Mouse (Mus musculus): ENCODE results near the gene Myo1a.
"Not testable (repeated sequence)": the region's sequence is repeated elsewhere in the genome, so short reads cannot be mapped to it uniquely, and the experiment has no call there.

The Myo1a gene

DNA sequence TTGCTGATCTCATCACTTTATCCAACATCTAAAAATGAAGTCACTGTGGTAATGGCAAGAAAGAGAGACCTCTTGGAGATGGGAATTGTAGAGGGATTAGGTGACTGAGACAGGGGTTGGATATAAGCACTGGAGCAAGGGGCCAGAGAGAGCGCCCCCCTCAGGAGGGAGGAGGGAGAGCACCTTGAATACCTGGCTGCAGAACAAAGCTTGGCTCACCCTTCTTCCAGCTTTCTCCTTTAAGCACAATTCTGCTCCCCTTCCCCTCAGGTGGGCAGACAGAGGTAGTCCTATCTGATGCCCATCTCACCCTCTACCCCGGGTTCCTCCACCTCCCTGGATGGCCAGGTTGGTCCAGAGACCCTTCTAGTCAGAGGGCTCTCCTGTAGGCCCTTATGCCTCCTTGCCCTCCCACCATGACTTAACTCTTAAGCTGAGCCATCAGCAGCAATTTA lies at the start of gene Myo1a:
Gene Myo1a, plus strand, starts transcription at position 405 of the 455 bp plus-strand sequence.
- no peak for DNase-seq (ENCODE audit: low spot score in 2 of 2)

DNA sequence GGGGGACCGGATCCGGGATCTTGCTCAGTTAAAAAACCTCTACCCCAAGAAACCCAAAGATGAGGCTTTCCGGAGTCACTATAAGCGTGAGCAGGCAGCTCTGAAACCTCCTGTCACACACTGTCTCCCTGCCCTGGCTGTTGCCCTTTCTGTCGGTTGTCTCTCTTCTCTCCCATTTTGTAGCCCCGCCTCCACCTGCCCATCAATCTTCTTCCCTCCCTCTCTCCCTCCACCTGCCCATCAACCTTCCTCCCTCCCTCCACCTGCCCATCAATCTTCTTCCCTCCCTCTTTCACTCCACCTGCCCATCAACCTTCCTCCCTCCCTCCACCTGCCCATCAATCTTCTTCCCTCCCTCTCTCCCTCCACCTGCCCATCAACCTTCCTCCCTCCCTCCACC lies 47.4 kb upstream of the Myo1a start:
- not testable (repeated sequence) for DNase-seq (ENCODE audit: low spot score in 2 of 2)

- DNase-seq (ENCODE audit: low spot score in 2 of 2), result no peak
Measured at GRCm38 (mm10) chr10:127658076-127658475, 46.9 kb upstream of the Myo1a start.

DNA sequence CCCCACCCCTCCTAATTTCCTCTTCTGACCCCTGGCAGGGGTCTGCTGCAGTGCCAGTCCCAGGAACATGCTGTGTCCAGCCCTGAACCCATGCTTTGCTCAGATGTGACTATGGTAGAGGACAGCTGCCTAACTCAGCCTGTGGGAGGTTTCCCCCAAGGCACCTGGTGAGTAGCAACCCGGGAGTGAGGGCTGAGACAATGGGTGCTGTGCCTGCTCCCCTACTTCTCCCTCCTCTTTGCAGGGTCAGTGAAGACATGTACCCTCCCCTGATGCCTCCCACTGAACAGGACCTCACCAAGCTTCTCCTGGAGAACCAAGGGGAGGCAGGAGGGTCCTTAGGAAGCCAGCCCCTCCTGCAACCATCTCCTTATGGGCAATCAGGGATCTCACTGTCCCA lies 45.4 kb upstream of the Myo1a start:
- DNase-seq (ENCODE audit: low spot score in 2 of 2), result no peak

DNA sequence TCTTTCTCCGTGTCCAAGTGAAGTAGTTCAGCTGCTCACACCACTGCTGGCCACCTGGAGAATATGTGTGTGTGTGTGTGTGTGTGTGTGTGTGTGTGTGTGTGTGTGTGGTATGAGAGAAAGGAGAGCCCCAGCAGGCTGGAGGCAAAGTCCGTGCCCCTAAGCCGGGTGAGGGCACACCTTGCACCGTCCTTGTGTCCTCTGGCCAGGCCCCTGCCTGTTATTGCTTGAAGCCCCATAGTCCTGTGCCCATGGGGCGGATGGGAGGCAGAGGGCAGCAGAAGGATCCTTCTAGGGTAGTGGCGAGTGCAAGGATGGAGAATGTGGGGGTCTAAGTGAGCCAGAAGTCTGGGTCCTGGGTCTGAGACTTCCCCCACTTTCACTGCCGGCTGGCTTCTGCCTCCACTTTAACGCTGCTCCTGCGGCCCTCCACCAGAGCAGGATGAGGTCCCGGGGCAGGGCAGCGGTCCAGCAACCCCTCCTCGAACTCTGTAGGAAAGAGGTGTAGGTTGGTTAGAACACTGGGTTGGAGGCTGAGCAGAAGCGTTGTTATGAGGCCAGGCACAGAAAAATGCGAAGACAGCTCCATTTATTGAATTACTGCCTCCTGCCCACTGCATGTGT lies 43.6 kb upstream of the Myo1a start:
- DNase-seq (ENCODE audit: low spot score in 2 of 2), result peak in 1 of 2 experiments; percentile 19

GRCm38 (mm10) chr10:127661915-127662663 lies 42.9 kb upstream of the Myo1a start:
- DNase-seq (ENCODE audit: low spot score in 2 of 2), result peak; percentile 54 to 66

DNA sequence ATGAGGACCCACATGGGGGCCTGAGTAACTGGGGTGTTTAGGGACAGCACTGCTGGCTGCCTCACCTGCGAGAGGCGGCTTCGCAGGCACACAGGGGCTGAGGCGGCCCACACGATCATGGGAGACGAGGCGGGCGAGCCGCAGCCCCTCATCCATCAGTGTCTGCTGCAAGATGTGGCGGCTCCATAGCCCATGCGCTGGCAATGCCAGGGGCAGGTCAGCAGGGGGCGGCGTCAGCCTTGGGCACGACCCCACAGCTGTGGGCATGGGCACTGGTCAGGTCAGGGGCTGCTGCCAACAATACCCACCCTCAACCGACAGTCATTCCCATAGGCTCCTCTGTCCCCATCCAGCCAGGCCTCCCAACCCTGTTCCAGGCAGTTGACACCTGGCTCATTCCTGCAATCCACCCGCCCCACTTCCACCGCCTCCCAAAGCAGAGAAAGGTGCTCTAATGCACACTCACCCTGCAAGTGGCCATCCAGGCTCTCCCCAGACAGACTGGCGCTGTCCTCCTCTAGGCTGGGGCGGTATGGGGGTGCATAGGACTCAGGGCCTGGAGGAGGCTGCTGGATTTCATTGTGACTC lies 42.2 kb upstream of the Myo1a start:
- peak in 1 of 2 experiments; percentile 45 for DNase-seq (ENCODE audit: low spot score in 2 of 2)

DNA sequence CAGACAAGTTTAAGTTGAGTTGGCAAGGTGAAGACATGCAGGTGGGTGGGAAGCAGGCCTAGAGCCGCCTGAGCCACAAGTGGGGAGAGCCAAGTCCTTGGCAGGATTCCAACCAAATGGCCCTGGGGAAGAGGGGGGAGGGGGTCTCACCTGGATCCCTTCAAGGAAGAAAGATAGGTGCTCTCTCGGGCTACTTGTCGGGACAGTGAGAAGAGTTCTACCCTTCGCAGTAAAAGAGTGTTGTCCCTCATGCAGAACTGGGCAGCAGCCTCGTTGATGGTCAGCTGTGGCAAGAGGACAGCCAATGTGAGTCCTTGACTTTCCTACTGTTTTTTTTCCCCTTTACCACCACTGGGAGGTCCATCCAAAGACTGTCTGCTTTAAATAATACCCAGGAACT lies 41.4 kb upstream of the Myo1a start:
- no peak for DNase-seq (ENCODE audit: low spot score in 2 of 2)

GRCm38 (mm10) chr10:127664166-127664565 lies 40.8 kb upstream of the Myo1a start:
- DNase-seq (ENCODE audit: low spot score in 2 of 2), result peak in 1 of 2 experiments; percentile 22

GRCm38 (mm10) chr10:127664891-127665290 lies 40.1 kb upstream of the Myo1a start:
- DNase-seq (ENCODE audit: low spot score in 2 of 2), result peak in 1 of 2 experiments; percentile 15

DNA sequence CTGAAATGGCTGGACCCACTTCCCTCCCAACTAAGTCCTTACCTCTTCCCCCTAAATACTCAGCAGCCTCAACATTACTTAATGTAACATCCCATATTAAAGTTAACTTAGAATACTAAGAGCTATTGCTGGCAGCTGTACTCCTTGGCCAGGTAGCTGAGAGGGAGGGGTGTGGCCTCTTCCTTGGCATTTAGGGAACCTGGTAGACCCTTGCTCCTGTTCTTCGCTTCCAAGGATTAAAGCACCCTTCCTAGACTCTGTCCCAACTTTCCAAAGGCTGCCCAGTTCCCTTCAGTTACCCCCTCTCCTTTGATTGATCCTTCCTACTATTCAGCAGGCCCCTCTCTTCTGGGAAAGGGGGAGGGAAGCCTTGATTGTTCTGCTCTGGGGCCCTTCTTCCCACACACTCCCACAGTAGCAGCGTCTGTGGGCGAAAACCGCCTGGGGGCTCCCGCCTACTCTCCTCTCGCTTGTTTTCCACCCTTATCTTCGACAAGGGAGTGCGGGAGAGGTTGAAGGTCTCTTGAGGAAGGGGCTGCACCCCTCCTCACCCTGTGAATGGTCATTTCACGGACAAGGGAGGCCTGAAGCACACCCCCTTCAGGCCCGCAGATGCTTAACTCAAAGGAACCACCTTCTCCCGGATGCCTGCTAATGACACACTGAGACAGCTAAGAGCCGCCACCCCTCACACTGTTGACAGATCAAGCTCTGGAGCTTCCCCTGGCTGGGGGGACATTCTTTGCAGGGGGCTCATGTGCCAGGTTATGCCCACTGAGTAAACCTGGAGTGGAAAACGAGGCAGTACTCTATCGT lies 39.4 kb upstream of the Myo1a start:
- peak in 1 of 2 experiments; percentile 33 for DNase-seq (ENCODE audit: low spot score in 2 of 2)

DNA sequence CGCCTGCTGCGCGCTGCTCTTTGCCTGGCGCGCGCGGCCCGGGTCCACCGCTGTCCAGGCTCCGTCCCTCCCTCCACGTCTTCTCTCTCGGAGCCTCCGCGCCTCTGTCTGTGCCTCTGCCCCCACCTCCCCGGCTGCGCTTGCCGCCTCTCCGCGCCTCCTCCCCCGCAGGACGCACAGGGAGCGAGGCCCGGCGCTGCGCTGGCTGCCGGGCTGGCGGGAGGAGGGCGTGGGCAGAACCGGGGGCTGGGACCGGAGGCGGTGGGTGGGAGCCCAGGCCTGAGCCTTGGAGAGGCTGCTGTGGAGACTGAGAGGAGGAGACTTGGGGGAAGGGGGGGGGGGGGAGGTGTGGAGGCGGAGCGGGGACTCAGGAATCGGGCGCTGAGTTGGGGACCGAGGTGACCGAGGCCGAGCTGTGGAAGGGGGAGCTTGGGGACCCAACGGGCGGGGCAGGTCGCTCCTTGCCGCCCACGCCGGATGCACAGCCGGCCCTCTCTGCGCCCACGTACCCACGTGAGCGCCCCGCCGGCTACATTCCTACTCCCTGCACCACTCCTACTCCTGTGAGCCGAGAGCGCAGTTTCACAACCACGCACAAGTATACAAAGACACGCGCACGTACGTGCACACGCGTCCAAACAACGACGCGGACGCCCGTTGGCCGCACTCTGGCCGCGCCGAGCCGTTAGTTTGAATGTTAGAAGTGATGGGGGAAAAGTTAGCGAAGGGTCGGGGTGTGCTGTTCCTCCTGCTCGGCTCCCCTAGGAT lies 38.3 kb upstream of the Myo1a start, which contains the start of gene Nemp1:
Gene Nemp1, plus strand, starts transcription at position 401 of the 768 bp plus-strand sequence.
- DNase-seq (ENCODE audit: low spot score in 2 of 2), result peak; percentile 73

DNA sequence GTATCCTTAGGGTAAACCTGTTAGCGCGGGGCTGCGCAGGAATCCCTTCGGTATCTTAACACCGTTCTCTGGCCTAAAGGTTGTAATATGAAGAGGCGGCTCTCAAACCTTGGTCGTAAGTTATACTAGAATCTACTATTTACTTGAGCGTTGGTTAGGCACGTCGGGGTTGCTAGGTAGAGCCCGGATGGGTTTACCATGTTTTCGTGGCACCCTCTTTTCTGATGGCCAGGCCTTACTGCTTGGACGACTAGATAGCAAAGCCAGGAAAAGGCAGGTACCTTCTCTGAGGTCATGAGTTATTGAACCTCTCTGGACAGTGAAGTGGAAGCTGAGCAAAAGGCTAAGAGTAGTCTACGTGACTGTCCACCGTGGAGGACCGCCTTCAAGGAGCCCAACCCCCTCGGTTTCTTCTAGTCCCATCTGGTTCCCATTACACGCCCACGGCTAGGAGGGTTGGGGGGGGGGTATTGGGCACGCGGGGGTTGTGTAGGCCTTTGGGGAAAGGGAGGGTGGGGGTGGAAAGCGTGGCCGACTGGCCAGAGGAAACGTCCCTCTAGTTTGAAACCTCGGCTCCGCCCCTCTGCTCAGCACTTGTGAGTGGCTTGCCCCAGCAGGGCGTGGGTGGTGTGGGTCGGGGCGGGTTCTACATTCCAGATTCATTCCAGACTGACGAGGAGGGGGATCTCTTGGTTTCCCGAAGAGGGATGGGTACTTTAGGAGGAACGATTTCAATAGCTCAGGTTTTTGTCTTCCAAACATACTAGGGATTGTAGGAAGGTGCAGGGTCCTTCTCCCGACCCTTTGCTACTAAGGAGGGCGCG lies 37.5 kb upstream of the Myo1a start:
- DNase-seq (ENCODE audit: low spot score in 2 of 2), result peak; percentile 68

GRCm38 (mm10) chr10:127668093-127669050 lies 36.6 kb upstream of the Myo1a start, which contains the start of gene Nab2:
TSS of gene Nab2 (minus strand) at chr10:127668568.
- DNase-seq (ENCODE audit: low spot score in 2 of 2), result peak; percentile 77 to 81

DNA sequence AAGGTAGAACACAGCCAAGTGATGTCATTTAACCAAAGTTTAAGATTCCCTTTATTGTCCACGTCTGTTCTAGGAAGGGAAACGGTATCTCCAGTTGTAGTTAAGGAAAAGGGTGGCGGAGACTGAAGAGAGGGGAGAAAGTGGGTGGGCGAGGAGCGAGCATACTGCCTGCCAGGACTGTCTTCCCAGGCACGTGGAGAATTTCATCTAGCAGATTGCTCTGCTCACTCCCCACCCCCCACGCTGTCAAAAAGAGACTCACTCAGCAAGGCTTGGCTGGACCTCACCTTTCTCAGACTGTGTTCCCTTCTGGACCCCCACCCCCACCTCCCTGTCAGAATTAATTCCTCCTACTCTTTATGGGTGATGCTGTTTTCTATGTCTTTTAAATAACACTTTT lies 35.8 kb upstream of the Myo1a start:
- peak; percentile 50 to 72 for DNase-seq (ENCODE audit: low spot score in 2 of 2)

DNA sequence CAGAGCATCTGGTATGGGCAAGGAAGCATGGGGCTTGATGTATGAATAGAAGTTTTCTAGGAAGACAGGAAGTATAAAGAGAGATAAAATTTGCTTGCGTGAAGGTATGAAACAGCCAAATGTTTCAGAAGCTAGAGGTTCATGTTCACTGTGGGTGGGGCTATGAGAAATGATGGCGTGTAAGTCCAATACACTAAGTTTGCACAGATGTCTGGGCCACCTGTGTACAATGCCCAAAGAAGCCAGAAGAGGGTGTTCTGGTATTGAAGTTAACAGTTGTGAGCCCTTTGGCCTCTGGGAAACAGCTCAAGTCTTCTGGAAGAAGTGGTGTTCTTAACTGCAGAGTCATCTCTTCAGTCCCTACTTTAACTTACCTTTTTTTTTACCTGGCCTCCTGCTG lies 34.8 kb upstream of the Myo1a start:
- DNase-seq (ENCODE audit: low spot score in 2 of 2), result no peak

GRCm38 (mm10) chr10:127671276-127671675 lies 33.7 kb upstream of the Myo1a start:
- DNase-seq (ENCODE audit: low spot score in 2 of 2), result no peak

DNA sequence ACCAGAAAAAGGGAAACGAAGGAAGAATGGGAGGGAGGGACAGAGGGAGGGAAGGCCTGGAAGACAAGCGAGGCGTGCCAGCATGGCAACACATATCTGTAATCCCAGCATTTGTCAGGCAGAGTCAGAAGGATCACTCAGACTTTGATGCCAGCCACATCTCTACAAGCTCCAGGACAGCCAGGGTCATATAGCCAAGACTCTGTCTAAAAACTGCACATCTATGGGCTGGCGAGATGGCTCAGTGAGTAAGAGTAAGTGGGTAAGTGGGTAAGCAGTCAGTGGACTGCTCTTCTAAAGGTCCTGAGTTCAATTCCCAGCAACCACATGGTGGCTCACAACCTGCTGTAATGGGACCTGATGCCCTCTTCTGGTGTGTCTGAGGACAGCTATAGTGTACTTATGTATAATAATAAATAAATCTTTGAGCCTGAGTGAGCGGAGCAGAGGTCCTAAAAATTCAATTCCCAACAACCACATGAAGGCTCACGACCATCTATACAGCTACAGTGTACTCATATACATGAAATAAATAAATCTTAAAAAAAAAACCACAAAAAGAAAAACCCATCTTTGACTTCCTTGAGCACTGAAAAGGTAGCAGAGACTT lies 30.8 kb upstream of the Myo1a start:
- DNase-seq (ENCODE audit: low spot score in 2 of 2), result no peak
